Mouse (Mus musculus) testis, adult 2 months (tissue): Measurements from ENCODE around the gene Metrn.

ENCODE experiments used
- CTCF ChIP-seq: fragments of 200-500 bp; IDR thresholded peaks from 2 replicates; pipeline ENCODE4 v1.5.1; 2012; ENCODE audit warnings: low read depth, mild to moderate bottlenecking, inconsistent platforms, low read length, moderate library complexity; ENCODE audit not compliant: control insufficient read depth, insufficient read depth, insufficient replicate concordance
- POLR2A ChIP-seq: fragments of 200-500 bp; IDR thresholded peaks from 2 replicates; pipeline ENCODE4 v1.6.1; 2012; ENCODE audit warnings: low read depth, mild to moderate bottlenecking, inconsistent platforms, low read length, moderate library complexity; ENCODE audit not compliant: control insufficient read depth

GRCm38 (mm10) chr17:25777948-25778347, 19.0 kb downstream of the Metrn start:
- no peak for TF ChIP-seq CTCF
- no peak for TF ChIP-seq POLR2A
